Mouse (Mus musculus) CD4-positive helper T cell, adult 2 months (primary cell): ENCODE results near the gene Mbd3.

Experiments used
- DNase-seq: peaks from one replicate; pipeline ENCODE4 v3.0.0-alpha.2; 2012; ENCODE audit warnings: low read depth, missing footprints, low spot score

Gene Mbd3

DNA sequence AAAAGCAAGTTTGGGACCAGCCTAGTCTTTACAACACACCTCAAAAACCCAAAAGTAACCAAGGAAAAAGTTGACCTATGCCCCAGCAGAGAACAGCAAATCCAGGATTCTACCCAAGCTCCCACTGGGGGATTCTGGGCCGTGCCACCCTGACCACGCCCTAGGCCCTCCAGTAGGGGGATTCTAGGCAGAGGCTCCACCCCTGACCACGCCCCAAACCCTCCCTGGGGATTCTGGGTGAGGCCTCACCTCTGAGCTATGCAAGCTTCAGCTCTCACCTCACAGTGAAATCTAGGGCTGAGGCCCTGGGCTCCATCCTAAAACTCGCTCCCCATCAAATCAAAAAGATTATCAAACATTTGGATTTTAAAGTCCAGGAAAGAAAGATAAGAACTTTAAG, 24.2 kb upstream of the Mbd3 start:
- no peak for DNase-seq

DNA sequence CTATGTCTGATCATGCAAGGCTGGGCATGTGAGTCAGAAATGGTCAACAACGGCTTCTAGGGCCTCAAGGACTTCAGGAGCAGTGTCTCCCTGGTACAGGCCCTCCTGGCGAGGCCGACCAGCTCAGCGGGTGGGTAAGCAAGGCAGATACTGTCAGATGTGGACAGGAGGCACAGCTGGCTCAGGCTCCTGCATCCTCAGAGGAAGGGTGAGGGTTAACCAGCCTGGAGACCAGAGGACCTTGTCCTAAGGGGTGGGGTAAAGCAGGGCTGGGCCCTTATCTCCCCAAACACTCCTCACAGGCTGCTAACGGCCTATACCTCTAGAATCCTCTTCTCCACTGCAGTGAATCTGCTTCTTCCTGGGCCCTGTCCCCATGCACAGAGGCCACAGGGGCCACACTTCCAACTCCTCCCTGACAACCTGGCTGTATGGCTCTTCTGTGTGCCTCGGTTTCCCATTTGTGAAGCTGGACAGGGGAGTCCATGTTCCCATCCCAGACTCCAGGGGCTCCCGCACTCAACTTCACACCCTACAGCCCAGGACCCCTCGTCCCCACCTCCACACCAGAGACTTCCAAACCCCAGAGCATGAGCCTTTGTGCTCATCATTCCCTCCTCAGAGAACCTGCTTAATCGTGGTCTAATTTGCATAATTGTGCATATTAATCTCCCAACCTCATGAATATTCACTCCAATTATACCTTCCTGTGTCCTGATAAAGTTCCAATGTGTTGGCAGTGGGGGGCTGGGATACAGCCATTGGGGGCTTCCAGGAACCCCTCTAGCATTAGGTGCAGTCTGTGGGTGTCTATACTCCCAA, 22.5 kb upstream of the Mbd3 start:
- no peak for DNase-seq

DNA sequence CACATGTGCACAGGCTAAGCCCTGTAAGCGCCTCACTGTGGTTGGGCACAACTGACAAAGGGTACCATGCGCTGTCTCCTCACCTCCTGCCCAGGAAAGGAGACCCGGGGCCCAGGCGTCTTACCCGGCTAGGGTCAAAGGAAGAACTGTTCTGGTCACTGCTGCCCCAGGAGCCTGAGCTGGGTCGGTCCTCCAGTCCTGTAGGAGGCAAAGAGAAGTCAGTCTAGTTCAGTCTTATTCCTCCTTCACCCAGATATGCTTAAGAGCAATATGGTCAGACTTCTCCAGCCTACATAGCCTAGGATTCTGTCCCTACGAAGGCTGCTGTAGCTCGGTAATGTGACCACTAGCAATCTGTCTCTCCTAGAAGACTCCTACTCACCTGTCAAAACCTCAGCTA, 21.9 kb upstream of the Mbd3 start:
- no peak for DNase-seq

DNA sequence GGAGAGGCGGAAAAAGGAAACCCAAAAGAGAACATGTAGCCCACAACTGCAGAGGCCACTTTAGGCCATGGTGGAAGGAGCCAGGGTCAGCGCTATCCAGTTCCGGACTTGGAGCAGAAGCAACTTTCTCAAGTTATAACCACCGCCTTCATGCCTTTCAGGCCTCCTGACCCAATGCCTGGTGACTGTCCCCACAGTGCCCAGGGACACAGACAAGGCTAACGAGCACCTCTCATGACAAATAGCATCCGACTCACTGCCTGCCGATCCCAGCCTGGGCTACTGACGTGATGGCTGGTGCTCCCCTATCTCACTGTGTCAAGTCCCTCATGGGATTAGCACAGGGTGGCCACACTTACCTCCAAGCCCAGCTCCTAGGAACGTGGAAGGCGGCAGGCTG, 21.4 kb upstream of the Mbd3 start:
- no peak for DNase-seq

DNA sequence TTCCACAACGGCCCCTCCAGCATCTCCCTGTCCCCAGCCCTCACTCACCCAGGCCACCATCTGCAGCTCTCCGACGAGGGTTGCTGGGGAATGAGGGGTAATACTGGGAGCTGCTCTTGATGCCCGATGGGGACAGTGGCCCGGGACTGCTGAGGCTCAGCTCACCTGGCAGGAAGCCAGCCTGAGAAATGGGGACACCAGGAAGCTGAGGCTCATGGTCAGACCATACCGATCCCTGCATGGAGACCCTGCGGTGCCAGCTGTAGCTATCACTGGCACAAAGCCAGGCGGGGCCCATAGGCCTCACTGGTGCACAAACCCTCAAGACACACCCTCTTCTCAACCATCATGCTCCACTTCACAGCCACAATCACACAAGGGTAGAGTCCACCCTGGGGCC, 20.1 kb upstream of the Mbd3 start:
- DNase-seq = no peak

DNA sequence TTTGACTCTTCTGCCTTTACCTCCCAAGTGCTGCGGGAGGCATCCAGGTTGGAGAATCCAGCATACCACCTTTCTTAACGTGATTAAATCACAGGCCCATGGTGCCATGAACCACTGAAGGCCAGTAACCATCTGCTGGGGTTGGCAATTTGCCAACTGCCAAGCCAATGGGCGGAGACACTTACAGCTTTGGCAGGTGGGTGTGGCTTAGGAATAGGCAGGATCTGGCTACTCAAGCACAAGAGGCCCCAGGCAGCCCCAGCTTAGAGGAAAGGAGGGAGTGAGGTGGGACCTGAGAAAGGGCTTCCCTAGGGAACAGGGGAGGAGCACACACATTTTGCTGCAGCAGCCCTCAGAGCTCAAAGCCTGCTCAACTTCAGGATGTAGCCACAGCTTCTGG, 19.0 kb upstream of the Mbd3 start:
- no peak for DNase-seq

DNA sequence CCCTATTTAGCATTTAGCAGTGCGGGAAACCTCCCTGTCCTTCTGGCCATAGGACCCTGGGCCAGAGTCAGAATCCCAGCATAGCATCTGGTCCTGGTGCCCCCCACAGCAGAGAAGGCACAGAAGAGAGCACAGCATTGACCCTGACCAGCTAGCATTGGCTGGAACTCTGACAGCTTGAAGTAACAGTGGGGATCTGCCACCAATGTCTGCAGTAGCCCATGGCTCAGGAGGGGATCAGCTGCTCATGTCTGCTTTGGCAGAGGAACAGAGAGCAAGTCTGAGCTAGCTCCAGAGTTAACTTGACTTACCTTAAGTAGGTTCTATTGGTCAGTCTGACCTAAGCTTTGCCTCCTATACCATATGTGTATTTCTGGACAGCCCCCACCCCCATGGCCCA, 18.5 kb upstream of the Mbd3 start:
- DNase-seq = no peak

DNA sequence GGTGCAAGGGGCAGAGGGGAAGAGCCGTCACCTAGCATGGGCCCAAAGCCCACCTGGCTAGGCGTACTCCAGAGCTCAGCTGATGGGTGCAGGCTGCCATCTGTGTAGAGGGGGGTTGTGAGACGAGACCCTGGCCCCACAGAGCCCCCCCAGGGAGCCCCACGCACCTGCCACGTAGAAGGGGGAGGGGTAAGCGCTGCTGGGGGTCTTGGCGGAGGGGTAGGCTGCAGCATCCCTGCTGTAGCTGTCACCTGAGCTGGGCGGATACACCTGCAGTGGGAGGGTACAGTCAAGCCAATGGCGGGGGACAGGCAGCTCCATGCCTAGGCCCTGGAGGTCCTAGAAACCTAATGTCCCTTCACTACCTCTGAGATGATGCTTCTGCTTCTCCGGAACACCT, 18.0 kb upstream of the Mbd3 start:
- no peak for DNase-seq

DNA sequence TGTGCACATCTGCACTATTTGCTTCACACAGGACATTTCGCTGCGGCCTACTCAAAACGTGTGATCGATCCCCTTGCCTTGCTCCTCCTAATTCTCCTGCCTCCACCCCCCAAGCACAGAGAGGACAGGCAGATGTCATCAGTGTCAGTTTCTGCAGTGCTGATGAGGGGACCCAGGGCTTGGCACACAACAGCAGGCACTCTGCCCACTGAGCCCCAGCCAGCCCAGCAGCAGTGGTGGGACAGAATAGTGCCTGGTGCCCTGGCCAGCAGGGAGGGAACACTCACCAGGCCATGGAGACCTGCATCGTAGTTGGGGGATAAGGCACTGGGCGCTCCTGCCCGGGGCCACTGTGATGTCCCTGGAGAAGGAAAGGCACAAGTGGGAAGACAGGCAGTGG, 16.2 kb upstream of the Mbd3 start:
- no peak for DNase-seq

DNA sequence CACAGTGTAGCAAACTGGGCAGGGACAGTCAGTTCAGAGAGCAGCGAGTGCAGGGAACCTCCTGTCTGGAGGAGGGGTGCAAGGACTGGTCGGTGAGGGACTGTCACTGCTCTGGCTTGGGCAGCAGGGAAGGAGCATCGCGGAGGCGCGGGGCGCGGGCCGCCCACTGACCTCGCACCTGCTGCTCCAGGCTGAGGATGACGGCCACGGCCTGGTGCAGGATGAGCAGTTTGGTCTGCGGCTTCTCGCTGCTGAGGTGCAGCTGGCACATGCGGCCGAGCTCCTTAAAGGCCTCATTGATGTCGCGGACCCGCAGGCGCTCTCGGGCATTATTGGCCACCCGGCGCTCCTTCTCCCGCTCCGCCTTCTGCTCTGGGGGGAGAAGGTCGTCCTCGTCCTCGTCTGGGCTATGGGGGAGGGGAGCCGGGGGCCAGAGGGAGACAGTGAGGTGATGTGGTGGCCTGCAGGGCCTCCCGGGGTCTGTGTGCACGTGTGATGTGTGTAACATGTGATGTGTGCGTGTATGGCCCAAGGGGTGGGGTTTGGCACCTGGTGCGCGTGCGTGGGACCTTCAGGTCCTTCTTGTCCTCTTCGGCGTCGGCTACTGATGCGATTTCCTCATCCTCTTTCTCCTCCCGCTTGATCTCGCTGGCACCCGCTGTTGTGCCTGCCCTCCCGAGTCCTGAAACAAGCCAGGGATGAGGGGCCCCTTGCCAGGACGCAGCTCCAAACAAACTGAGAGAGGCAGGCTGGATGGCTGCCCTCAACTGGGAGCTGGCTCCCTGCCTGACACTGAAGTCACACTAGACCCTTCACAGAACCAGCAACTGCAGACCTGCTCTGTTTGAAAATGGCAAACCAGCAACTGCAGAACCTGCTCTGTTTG, 13.5 kb upstream of the Mbd3 start:
- no peak for DNase-seq

DNA sequence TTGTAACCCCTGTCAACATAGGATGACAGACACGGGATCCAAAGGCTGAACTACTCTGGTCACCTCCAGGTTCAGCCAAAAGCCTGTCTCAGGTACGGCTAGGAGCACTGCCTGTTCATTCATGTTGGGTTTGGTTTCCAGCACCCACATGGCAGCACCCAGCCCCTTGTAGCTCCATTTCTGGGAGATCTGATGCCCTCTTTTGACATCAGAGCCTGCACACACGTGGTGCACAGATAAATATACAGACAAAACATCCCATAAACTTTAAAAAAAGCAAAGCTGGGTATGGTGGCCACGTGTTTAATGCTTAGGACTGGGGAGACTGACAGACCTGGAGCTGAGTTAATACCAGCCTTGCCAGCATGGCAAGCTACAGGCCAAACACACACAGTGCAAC, 8.6 kb upstream of the Mbd3 start:
- no peak for DNase-seq

DNA sequence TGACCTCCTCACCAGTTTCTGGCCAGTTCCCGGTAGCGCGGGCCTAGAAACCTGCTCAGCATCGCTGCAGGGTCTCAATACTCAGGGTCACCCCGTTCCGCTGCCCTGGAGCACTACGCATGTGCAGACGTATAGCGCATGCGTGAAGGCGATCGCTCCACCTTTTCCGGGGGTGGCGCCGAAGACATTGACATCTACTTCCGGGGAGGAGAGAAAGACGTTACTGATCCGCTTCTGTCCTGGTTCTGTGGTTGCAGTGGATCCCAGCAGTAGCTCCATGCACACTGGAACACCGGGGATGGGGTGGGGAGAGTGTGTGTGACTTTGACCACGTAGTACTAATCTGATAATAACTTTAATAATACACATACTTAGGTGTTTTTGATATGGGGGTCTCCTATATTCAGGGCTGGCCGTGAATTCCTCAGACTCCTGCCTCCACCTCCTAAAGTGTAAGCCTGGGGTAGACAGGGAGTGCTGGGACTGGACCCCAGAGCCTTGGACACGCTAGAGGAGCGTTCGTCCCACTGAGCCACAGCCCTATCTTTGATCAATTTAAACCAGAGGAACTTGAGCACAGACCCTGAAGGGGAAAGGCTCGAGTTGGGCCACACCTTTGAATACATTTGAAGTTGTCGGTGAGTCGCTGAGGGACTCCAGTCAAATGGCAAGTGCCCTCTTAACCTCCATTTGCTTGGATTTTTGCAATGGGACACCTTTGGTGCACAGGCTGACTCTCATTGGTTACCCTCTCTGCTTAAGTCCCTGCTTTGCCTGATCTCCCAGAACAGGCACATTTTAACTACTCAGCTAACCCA, 7.5 kb upstream of the Mbd3 start, which contains the start of gene Uqcr11:
Gene Uqcr11, minus strand, starts transcription at position 147 of the 818 bp plus-strand sequence.
- DNase-seq = peak; percentile 92

DNA sequence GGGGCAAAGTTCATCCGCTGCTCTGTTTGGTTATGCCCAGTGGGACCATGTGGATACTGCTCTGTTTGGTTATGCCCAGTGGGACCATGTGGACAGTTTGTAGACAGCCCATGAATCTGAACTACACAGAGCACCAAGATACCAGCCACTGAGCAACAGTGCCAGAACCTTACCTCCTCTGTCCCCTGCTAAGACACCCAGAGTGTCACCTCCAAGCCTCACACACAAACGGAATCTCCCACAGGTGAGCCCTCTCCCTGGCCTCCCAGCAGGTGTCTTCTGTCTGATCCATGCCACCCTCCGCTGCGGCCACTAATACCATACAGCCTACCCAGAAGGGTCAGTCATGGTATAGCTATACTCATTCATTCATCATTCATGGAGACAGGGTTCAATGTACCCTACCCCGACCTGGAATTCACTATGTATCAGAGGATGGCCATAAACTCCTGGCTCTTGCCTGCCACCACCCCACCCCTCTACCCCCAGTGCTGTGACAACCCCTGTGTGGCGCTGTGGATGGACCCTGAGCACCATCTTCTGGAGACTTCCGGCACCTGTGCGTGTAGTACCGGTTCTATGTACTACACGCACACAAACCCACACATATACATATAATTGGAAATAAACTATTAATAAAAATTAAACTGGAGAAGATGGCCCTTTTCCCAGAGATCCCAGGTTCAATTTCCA, 6.3 kb upstream of the Mbd3 start:
- DNase-seq = peak; percentile 47

DNA sequence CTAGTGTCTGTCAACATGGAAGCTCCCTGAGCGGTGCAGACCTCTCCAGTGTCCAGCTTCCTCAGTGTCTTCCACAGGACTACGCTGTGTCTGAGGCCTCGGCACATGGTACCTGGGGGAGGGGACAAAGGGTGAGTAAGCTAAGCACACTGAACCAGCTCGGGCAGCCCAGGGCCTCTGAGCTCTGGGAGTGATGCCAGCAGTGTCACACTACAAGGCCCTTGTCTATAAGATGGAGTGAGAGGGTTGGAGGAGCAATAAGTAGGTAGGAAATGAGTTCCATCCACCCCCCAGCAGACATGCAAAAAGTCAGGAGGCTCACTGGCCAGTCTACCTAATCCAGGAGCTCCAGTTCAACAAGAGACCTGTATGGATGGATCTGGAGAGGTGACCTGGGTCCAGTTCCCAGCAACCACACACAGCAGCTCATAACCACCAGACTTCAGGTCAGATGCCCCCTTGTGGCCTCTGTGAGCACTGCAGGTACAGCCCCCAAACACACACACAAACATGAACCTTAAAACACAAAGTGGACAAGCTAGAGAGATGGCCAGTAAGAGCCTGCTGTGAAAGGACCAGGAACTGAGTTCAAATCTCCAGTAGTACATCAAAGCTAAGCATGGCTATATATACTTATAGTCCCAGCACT, 3.8 kb upstream of the Mbd3 start:
- peak; percentile 55 for DNase-seq

DNA sequence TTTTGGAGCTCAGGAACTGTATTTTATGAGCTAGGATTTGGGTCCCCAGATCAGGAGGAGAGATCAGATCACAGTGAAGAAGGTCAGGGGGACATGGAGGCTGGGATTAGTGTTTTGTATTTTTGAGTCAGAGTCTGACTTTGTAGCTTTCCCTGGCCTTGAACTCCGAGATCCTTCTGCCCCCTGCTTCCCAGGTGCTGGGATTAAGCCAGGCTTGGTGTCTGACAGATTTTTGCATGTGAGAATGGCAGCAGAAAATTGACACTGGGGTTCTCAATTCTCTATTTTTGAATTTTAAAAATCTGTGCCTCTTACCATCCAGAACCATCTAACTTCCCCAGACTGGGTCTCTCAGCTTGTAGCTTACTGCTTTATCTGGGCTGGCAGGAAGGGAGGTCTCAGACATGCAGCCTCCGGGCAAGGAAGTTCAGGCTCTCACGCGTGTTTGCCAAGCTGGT, 1.4 kb upstream of the Mbd3 start:
- DNase-seq = no peak

DNA sequence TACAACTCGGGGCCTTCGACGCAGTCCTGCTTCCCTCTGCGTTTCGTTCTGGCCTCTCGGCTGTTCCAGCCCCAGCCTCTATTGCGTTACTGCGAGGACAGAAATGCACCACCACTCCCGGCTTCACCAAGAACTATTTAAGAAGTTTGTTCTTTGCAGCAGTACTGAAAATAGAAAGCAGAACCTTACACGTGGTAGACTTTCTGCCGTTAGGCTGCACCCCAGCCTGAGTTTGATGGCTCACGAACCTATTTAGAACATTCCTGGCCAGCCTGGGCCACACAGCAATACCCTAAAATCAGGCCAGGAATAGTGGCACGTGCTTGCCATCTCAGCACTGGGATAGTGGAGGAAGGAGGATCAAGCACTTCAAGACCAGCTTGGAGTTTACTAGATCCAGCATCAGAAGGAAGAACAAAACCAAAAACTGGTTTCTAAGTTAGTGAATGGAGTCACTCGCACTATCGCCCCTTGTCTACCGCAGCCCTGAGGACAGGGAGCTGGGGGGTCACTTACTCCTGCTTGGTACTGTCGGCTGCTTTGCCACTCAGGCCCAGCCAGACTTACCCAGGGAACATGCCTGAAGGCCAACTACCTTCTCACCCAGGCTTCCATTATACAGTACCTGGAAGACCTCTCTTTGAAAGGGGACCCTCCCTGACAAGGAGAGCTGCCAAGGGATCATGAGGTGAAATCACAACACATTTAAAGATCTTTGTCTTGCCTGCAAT, 788 bp upstream of the Mbd3 start:
- DNase-seq = no peak

DNA sequence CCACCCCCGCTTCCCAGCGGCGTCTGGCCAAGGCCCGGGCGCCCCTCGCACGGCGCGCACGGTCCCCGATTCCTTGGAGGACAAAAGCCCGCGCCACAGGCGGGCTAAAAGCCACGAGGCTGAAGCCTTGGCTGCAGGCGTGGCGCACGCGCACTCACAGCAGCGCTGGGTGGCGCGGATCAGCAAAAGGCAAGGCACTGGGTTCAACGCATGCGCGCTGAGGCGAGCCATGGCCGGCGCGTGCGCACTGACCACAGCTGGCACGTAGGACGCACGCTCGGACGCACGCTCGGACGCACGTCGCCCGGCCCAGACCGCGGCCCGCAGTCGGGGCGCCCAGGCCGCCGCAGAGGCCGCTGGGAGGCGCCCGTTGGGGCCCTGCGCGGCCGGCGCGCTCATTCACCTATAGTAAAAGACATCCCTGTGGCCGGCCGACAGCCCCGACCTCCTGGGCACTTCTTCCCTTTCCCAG, 595 bp downstream of the Mbd3 start:
- peak; percentile 98 for DNase-seq

DNA sequence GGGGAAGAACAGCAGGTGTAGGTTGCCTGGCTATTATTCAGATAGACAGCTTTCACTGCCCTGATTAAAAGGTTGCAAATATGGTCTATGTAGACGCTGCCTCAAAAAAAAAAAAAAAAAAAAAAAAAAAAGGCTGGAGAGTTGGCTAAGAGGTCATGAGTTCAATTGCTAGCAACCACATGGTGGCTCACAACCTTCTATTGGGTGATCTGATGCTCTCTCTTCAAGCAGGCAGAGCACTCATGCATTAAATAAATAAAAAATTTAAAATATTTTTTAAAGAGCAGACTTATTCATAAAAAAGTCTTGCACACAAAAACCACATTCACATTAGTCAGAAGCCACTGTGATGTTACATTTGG, 1.2 kb downstream of the Mbd3 start:
- no peak for DNase-seq

DNA sequence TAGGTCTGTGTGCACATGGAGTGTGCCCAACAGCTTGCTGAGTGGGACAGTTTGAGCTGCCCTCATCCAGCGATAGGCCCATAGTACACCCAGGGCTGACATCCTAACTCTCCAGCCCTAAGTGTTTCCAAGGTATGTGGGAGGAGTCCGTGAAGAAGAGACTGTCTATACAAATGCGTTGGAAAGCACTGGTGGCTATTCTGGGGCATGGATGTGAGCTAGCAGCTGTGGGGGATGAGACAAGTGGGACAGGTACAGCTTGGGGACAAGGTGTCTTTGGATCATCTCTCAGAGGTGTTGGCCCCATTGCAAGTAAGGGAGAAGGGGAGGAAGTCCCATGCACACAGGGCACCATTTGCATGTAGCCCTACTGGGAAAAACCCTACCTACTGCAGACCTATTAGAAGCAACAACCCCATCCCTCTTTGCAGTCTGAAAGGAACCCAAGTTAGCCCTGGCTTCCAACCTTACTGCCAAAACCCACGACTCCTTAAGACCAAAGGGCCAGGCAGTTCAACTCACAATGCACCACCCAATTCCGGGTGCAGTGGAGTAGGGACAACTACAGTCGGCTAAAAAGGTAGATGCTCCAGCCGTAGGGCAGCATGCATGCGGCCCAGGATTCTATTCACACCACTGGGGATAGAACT, 1.7 kb downstream of the Mbd3 start:
- DNase-seq = no peak
